Mouse (Mus musculus) neural tube, embryonic 14.5 days (tissue): ENCODE data around the gene Cdkn1a. TPM values are rescaled to one million over a fixed set of nuclear protein-coding genes. Genes with fewer than 3 reads are reported as not detected.

Experiments used
- ATAC-seq: fragments of 200-750 bp; cut with Nextera tagmentation; 2 replicates; pipeline ENCODE4 v1.8.0; 2017; ENCODE audit warnings: low read depth, mild to moderate bottlenecking, moderate TSS enrichment, moderate library complexity
- H3K27ac ChIP-seq: fragments of 300-500 bp; sonication (generic); 2 replicates; pipeline ENCODE4 v1.5.1; 2014; ENCODE audit warnings: low read depth, mild to moderate bottlenecking, control low read depth, low read length, moderate library complexity, mixed read lengths
- H3K27me3 ChIP-seq: fragments of 300-500 bp; sonication (generic); 2 replicates; pipeline ENCODE4 v1.6.1; 2014; ENCODE audit warnings: low read length; ENCODE audit not compliant: control insufficient read depth, insufficient read depth
- H3K36me3 ChIP-seq: fragments of 300-500 bp; sonication (generic); 2 replicates; pipeline ENCODE4 v1.6.1; 2014; ENCODE audit warnings: low read length, mixed read lengths; ENCODE audit not compliant: control insufficient read depth, insufficient read depth
- H3K4me1 ChIP-seq: fragments of 300-500 bp; sonication (generic); 2 replicates; pipeline ENCODE4 v1.6.1; 2014; ENCODE audit warnings: low read length; ENCODE audit not compliant: control insufficient read depth, insufficient read depth
- H3K4me2 ChIP-seq: fragments of 300-500 bp; sonication (generic); 2 replicates; pipeline ENCODE4 v1.6.1; 2014; ENCODE audit warnings: mild to moderate bottlenecking, low read depth, low read length, control low read depth
- H3K4me3 ChIP-seq: fragments of 300-500 bp; sonication (generic); 2 replicates; pipeline ENCODE4 v1.5.1; 2014; ENCODE audit warnings: low read depth, low read length, control low read depth, mixed read lengths
- H3K9ac ChIP-seq: fragments of 300-500 bp; sonication (generic); replicated peaks from 2 replicates; pipeline ENCODE4 v1.6.1; 2014; ENCODE audit warnings: low read depth, mild to moderate bottlenecking, control low read depth, low read length, mixed read lengths
- H3K9me3 ChIP-seq: fragments of 300-500 bp; sonication (generic); 2 replicates; pipeline ENCODE4 v1.6.1; 2016; ENCODE audit warnings: low read length; ENCODE audit not compliant: control insufficient read depth
- WGBS: fragments of 180-500 bp; shearing (Covaris S2); extraction: QIAGEN DNeasy Blood & Tissue Kit; methylation state at CpG from one replicate; pipeline ENCODE4 v1.1.7; 2014; 5-methylcytosine and 5-hydroxymethylcytosine counted together
- polyA plus RNA-seq: library from polyadenylated mRNA; unstranded; fragments of >200 nt; fragmentation: Nextera tagmentation; extraction: Ambion mirVana; gene quantifications from 2 replicates; pipeline ENCODE4 v1.2.1, GENCODE M21; 2014

The Cdkn1a gene
- polyA plus RNA-seq, 1 experiment from 2014 or later: 81.1 TPM

DNA sequence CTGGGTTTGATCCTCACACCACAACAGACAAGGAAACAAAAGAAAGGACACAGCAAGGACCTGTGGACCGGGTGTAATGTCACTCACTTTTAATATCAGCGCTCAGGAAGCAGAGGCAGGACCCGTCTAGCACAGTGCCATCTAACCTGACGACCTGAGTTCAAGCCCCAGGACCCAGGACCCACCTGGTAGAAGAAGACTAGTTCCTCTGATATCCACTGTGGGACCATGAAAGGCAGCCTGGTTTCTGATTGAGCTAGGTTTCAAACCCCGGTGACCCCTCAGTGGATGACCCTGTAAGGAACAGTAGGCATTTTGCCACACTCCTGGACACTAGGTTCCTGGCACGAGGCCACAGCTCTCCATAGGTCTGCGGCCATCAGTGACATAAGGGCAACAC is 6.1 kb upstream of the Cdkn1a start:
- no peaks in the 10 kb centered on the region for H3K36me3 ChIP-seq
- 0 out of 2 replicates have a peak, but pooled peaks cover 8% of the 10 kb centered on the region for H3K4me1 ChIP-seq
- H3K27ac ChIP-seq: no peak overlapping the region
- no peak overlapping the region for H3K4me3 ChIP-seq
- H3K9ac ChIP-seq: no peak overlapping the region
- no peak for ATAC-seq
- no peaks in the 10 kb centered on the region; the same call in 1 of the 2 replicates for H3K27me3 ChIP-seq
- 95% methylated on average over 7 of the region's 7 CpGs for WGBS
- H3K4me2 ChIP-seq: no peak overlapping the region
- H3K9me3 ChIP-seq: no peaks in the 10 kb centered on the region

DNA sequence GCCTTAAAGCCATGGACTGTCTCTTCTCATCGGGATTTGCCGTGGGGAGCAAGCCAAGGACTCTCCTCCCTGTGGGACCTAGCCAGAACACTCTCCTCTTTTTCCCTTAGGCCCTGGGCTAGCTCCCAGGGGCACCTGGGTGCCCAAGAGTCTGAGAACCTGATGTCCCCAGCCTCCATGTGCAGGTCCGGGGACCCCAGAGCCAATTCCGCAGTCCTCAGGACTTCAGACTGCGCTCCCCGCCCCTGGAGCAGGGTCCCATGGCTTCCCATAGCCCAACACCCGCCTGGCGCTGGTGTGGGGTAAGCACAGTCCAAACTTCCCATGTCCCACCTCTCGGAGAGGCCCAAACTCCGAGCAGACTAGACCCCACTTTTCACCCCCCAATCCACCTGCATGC is 5.5 kb upstream of the Cdkn1a start:
- no peak overlapping the region for H3K27ac ChIP-seq
- no peaks in the 10 kb centered on the region for H3K9me3 ChIP-seq
- 81% methylated on average over 10 of the region's 10 CpGs for WGBS
- ATAC-seq: no peak
- no peak overlapping the region for H3K4me3 ChIP-seq
- 0 out of 2 replicates have a peak, but pooled peaks cover 8% of the 10 kb centered on the region for H3K4me1 ChIP-seq
- no peak overlapping the region for H3K4me2 ChIP-seq
- no peak overlapping the region for H3K9ac ChIP-seq
- no peaks in the 10 kb centered on the region; the same call in 1 of the 2 replicates for H3K27me3 ChIP-seq
- no peaks in the 10 kb centered on the region for H3K36me3 ChIP-seq

DNA sequence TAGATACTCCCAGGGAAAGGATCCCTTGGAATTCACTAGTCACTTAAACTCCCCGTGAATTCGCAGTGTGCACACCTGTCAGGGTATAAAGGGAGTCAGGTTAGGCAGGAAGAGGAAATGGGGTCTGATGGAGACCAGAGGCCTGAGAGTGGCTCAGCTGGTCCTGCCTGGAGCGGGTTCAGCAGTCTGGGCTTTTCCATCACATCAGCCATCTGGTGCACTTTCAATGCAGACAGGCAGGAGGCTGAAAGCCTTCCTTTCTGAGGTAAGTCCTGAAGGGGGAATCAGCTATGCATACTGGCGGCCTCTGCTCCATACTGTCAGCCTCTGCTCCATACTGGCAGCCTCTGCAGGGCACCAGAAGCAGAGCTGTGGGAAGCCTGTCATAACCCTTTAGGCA is 3.9 kb upstream of the Cdkn1a start:
- H3K4me1 ChIP-seq: no peaks in the 10 kb centered on the region
- no peak overlapping the region for H3K27ac ChIP-seq
- H3K4me2 ChIP-seq: no peak overlapping the region
- no peak overlapping the region for H3K9ac ChIP-seq
- no peak overlapping the region for H3K4me3 ChIP-seq
- H3K27me3 ChIP-seq: no peaks in the 10 kb centered on the region; the same call in 1 of the 2 replicates
- H3K36me3 ChIP-seq: no peaks in the 10 kb centered on the region
- no peaks in the 10 kb centered on the region for H3K9me3 ChIP-seq
- WGBS: 70% methylated on average over 4 of the region's 4 CpGs
- no peak for ATAC-seq

DNA sequence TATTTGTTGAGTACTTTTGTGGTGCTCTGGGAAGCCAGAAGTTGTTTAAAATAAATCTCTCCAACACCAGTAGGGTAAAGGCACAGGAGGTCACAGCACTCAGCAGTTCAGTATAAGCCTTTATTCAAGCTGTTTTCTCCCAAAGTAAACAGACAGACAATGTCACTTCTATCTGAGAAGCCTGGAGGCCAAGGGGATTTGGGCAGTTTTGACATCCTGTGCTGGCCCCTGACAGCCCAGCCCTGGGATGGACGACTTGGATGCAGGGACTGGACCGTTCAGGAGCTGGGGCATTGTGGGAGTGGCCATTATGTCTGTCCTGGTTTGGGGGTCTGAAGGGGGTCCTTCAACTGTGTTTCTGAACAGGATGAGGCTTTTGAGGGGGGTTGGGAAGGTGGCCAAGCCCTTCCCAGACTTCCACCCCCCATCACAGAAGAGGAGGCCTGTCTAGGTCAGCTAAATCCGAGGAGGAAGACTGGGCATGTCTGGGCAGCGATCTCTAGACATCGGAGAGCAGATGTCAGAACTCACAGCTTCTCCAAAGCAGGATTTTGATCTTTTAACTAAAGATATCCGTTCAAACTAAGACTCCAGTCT is 670 bp downstream of the Cdkn1a start:
- no peak for ATAC-seq

DNA sequence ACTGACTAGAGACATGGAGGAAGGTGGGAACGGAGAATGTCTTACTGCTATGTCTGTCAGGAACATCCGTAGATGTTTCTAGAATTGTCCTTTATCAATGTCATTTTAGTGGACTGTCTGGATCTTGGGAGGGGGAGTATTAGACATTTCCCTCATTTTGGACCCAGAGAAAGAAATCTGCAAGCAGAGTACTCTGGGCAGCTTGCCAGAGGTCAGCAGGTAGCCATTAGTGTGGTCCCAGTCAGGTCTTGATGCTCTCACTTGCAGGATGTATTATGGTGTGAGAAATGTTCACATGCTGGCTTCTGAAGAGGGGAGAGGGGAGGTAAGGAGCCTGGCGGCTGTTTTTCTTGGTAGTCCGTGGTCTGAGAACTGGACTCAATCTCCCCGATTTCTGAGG is 1.7 kb downstream of the Cdkn1a start:
- ATAC-seq: no peak
- 65% methylated on average over 5 of the region's 5 CpGs for WGBS

More for the DNA sequence above, 670 bp downstream of the Cdkn1a start:
- no peaks in the 10 kb centered on the region for H3K9me3 ChIP-seq
- no peak overlapping the region for H3K9ac ChIP-seq
- no peaks in the 10 kb centered on the region; the same call in 1 of the 2 replicates for H3K27me3 ChIP-seq
- no peaks in the 10 kb centered on the region for H3K36me3 ChIP-seq
- peaks cover 12% of the 10 kb centered on the region; the same call in 1 of the 2 replicates for H3K4me1 ChIP-seq
- no peak overlapping the region for H3K4me2 ChIP-seq
- no peak overlapping the region for H3K27ac ChIP-seq
- WGBS: 54% methylated on average over 6 of the region's 6 CpGs
- no peak overlapping the region for H3K4me3 ChIP-seq

DNA sequence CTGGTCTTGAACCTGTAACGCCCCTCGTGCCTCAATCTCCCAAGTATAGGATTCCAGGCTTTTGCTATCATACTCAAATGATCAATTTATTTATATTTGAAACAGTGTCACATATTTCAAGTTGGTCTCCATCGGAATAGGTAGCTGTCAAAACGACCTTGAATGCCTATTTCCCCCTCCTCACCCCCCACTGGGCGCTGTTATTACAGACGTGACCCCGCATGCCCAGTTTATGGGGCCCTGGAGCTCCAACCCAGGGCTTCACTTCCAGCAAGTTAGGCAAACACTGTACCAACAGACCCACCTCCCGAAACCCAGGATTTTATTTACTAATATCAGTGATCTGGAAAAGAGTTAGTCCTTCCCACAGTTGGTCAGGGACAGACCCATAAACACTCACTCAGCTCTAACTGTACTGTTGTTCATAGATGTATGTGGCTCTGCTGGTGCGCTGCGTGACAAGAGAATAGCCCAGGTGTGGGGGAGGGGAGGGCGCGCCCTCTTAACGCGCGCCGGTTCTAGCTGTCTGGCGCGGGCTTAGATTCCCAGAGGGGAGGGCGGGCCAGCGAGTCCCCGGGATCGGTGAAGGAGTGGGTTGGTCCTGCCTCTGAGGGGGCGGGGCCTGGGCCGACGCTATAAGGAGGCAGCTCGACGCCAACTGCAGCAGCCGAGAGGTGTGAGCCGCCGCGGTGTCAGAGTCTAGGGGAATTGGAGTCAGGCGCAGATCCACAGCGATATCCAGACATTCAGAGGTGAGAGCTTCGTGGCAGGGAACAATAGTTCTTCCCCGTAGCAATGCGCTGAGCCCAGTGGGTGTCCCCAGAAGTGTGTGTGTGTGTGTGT is 2.6 kb downstream of the Cdkn1a start:
- no peaks in the 10 kb centered on the region; the same call in 1 of the 2 replicates for H3K27me3 ChIP-seq
- peaks cover 12% of the 10 kb centered on the region; the same call in 1 of the 2 replicates for H3K4me1 ChIP-seq
- H3K27ac ChIP-seq: no peak overlapping the region
- peak overlapping the region; percentile 86 for H3K4me2 ChIP-seq
- WGBS: 8% methylated on average over 36 of the region's 36 CpGs
- H3K9ac ChIP-seq: peak overlapping the region; percentile 54
- H3K9me3 ChIP-seq: no peaks in the 10 kb centered on the region
- peak overlapping the region; percentile 49 for H3K4me3 ChIP-seq
- ATAC-seq: peak; percentile 76
- H3K36me3 ChIP-seq: no peaks in the 10 kb centered on the region

More for the DNA sequence above, 1.7 kb downstream of the Cdkn1a start:
- Histone ChIP-seq H3K4me3 (no peak overlapping the region), H3K27ac (no peak overlapping the region), H3K4me1 (peaks cover 12% of the 10 kb centered on the region; the same call in 1 of the 2 replicates), H3K9me3 (no peaks in the 10 kb centered on the region), H3K4me2 (no peak overlapping the region), H3K27me3 (no peaks in the 10 kb centered on the region; the same call in 1 of the 2 replicates), H3K36me3 (no peaks in the 10 kb centered on the region), H3K9ac (no peak overlapping the region)

DNA sequence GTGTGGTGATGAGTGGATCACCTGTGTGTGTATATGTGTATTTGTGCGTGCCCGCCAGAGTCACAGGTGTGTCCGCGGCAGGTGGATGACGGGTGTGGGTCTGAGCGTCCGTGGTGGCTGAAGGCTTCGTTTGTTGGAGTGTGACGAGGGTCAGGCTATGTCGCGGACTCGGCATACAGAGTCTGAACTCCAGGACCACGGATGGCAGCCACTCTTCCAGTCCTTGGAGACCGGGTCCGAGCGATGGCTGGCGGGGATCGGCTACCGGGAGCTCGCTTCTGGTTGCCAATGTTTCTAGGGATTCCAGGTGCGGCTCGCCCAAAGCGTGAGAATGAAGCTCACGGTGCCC is 3.2 kb downstream of the Cdkn1a start:
- Histone ChIP-seq H3K4me2 (peak overlapping the region; percentile 86), H3K4me1 (peaks cover 12% of the 10 kb centered on the region; the same call in 1 of the 2 replicates), H3K9me3 (no peaks in the 10 kb centered on the region), H3K4me3 (peak overlapping the region; percentile 49), H3K9ac (peak overlapping the region; percentile 54), H3K27ac (no peak overlapping the region), H3K36me3 (no peaks in the 10 kb centered on the region), H3K27me3 (no peaks in the 10 kb centered on the region; the same call in 1 of the 2 replicates)
- no peak for ATAC-seq
- WGBS: under 1% methylated on average over 24 of the region's 24 CpGs

DNA sequence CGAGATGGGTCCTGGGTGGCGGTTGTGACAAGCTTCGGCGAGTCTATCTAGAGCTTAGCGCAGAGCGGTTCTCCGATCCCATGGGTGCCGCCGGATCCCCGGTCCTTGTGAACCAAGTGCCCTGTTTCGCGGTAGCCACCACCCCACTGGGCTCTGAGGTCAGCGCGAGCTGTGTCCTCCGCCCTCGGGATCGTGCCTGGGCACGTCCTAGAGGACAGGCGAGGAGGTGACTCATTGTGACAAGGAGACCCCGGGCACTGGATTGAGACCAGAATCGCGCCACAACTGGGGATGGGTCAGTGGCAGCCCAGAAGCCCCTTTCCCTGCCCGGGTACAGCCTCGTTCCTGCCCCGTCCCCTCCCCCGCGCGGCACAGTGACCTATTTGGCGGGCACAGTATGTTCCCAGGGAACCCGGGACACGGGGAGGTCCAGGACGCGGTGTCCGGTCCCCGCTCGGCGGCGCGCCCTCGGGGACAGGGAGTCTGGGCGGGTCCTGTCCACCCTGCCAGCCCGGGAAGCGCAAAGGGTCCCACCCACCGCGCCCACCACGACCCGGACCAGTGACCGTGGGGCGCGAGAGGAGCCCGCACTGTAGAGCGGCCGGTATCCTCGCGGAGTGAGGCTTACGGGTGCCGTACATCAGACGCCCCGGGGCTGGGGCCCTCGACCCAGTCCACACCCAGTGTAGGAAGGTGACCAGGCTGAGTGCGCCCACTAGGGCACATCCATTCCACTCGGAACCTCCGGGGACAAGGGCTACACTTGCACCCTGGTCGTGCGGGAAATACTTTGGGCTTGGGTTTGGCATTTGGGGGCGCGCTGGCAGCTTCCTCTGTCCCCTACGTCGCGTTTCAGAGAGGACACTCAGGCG is 3.8 kb downstream of the Cdkn1a start:
- ATAC-seq: peak; percentile 64; the same call in 1 of the 2 replicates
- peak overlapping the region; percentile 49 for H3K4me3 ChIP-seq
- H3K27ac ChIP-seq: no peak overlapping the region
- H3K4me1 ChIP-seq: peaks cover 12% of the 10 kb centered on the region; the same call in 1 of the 2 replicates
- no peaks in the 10 kb centered on the region; the same call in 1 of the 2 replicates for H3K27me3 ChIP-seq
- H3K9ac ChIP-seq: peak overlapping the region; percentile 54
- WGBS: under 1% methylated on average over 67 of the region's 71 CpGs
- H3K4me2 ChIP-seq: peak overlapping the region; percentile 86
- no peaks in the 10 kb centered on the region for H3K9me3 ChIP-seq
- no peaks in the 10 kb centered on the region for H3K36me3 ChIP-seq
